Mouse (Mus musculus) lung, postnatal 4 days (tissue): Measurements from ENCODE around the gene Olfr559.
A peak's percentile ranks its signal among the peaks of the same experiment; 100 is the strongest.

Experiments used
- DNase-seq, 2 experiments: peaks; one replicate each; pipeline ENCODE4 v3.0.0; 2021

Gene Olfr559

DNA sequence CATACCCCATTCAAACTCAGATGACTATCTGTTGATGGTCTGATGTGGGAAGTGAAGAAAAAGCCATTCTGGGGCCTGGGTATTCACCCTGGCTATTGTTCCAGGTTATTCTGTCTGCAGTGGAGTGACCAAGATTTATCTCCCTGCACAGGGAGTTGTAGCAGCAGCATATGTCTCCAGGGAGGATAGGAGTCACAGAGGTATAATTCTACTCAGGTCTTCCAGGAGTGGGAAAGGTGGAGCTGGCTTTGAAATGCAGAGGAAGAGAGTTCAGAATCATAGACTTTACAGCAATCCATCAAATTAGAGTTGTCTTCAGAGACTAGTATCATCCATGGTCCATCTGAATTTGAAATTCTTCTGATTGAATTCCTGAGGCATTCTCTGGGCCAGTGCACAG lies at the start of gene Olfr559:
Gene Olfr559 (minus strand): TSS at position 101 of the 400 bp plus-strand sequence.
- no peak for DNase-seq

DNA sequence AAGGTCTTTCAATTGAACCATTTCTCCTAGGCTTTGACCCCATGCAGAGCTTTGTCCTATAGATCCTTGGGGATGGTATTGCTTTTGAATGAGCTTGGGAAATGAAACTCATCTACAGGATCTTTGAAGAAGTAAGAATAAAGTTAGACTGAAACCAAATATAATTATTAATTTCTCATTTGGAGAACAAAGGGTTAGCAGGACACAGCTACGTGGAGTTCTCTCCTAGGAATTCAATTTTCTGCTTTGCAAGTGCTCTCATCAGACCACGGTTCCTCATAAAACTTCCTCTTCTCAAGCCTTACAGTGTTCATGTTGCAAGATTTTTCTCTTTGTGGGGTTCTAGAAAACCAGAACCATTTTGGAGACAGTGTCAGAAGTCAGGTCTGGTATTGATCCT lies 43.6 kb upstream of the Olfr559 start, which contains the start of gene Olfr561:
Gene Olfr561 (plus strand): TSS at position 301 of the 400 bp plus-strand sequence.
- no peak for DNase-seq

- no peak for DNase-seq
Observed at GRCm38 (mm10) chr7:102759266-102759665, 32.0 kb upstream of the Olfr559 start, which contains the start of the genes Olfr560 and Olfr78. Gene Olfr560 (minus strand): TSS chr7:102759366. Gene Olfr78 (minus strand): TSS chr7:102759471.

- DNase-seq: no peak
Observed at GRCm38 (mm10) chr7:102752086-102752485, 24.8 kb upstream of the Olfr559 start.

GRCm38 (mm10) chr7:102737705-102738104 lies 10.4 kb upstream of the Olfr559 start:
- no peak for DNase-seq

DNA sequence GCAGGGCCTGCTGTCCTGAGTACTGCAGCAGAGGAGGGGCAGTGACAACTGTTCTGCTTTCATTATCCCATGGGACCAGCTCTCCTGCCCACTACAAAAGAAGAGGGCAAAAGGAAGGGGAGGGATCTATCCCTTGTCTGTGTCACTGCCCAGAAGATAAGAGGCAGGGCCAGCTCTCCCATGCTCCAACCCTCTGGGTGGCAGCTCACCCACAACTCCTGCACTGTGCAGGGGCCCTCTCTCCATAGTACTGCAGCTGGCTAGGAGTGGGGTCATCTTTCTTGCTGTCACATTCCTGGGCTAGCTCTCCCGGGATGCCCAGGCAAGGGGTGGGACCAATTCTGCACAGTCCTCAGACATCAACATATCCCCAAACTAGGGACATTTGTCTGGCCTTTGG lies 6.5 kb upstream of the Olfr559 start:
- DNase-seq: no peak

DNA sequence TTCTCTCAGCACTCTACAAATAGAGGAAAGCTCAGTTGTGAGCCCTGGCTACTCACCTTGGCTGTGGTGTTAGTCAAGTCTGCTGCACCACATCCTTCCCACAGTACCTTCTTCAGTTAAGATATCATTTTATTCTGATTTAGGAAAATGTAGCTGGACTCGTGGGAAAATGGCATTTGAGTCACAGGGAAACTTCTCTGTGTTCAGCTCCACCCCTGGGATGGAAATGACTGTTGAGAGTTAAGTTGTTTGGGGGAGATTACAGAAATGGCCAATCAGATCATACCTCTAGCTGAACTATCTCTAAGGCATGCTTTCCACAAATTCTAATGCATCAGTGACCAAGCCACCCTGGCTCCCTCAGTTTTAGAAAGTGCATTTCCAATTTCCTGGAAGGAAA lies 8.3 kb downstream of the Olfr559 start, which contains the start of gene Olfr33:
Gene Olfr33 (minus strand): TSS at position 101 of the 400 bp plus-strand sequence.
- no peak for DNase-seq

- DNase-seq: no peak
Observed at GRCm38 (mm10) chr7:102701915-102702314, 25.4 kb downstream of the Olfr559 start, which contains the start of gene Olfr558. Gene Olfr558 (plus strand): TSS chr7:102702215.

DNA sequence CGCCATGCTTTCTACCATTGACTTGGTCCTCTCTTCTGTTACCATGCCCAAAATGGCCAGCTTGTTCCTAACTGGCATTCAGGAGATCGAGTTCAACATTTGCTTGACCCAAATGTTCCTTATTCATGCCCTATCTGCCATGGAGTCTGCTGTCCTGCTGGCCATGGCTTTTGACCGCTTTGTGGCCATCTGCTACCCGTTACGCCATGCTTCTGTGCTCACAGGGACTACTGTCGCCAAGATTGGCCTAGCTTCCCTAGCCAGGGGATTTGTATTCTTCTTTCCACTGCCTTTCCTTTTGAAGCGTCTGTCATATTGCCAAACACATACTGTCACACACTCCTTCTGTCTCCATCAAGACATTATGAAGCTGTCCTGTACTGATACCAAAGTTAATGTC lies 28.8 kb downstream of the Olfr559 start:
- DNase-seq: no peak

DNA sequence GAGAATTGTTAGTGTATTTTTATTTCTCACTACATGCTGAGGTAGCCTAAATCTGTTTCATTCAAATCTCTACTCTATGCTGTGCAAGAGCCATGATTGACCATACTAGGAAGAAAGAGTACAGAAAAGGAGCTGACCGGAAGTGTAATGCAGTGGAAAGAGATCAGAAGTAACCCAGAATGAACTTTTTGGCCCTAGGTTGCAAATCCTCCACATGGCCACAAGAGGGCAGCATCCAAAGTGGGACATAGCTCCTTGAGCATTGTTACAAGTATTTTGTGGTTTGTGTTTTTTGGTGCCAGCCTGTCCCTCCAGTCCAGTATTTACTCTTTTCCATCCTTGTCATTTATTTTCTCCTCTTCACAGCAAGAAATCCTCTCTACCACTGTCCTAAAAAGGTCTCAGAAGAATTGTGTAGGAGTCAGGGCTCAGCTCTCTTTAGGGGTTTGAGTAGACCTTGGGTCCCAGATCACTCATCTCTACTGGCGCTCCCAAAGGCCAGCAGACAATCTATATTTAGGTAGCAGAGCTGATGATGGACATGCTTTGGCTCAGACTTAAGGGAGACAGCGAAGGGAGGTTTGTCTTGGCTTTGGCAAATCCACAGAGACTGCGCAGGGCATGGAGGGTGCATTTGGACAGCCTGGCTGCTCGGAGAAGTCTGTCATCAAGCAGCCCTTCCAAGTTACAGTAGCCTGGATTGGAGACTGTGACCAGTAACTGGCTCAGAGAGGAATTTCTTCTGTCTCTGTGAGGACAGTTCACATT lies 31.7 kb downstream of the Olfr559 start, which contains the start of gene Olfr557:
Gene Olfr557 (plus strand): TSS at position 553 of the 768 bp plus-strand sequence.
- peak in 1 of 2 experiments; percentile 44 for DNase-seq

GRCm38 (mm10) chr7:102686944-102687501 lies 40.3 kb downstream of the Olfr559 start, which contains the start of gene Trim68:
Gene Trim68 (minus strand): TSS chr7:102687327.
- peak; percentile 91 to 95 for DNase-seq

GRCm38 (mm10) chr7:102681916-102682315 lies 45.4 kb downstream of the Olfr559 start:
- no peak for DNase-seq

- no peak for DNase-seq
Observed at GRCm38 (mm10) chr7:102676225-102676624, 51.1 kb downstream of the Olfr559 start.
